Mouse (Mus musculus): ENCODE results near the gene 5830473C10Rik.

GRCm38 (mm10) chr5:90623209-90623608 is 62.3 kb downstream of the 5830473C10Rik start:
- no peak for TF ChIP-seq POLR2A (IDR thresholded peaks at IDR 0.05; ENCODE audit: insufficient read depth, low read depth, low read length)
- no peak for TF ChIP-seq CTCF (IDR thresholded peaks at IDR 0.05; ENCODE audit: insufficient read depth, low read depth, low read length)

All from olfactory bulb, adult 2 months (tissue).